Mouse (Mus musculus): Measurements from ENCODE around the gene Zfp62. TPM values are rescaled to one million over a fixed set of nuclear protein-coding genes. Genes with fewer than 3 reads are reported as not detected.

Gene Zfp62
- polyA plus RNA-seq, 1 experiment from 2014 or later: 16.2 TPM

DNA sequence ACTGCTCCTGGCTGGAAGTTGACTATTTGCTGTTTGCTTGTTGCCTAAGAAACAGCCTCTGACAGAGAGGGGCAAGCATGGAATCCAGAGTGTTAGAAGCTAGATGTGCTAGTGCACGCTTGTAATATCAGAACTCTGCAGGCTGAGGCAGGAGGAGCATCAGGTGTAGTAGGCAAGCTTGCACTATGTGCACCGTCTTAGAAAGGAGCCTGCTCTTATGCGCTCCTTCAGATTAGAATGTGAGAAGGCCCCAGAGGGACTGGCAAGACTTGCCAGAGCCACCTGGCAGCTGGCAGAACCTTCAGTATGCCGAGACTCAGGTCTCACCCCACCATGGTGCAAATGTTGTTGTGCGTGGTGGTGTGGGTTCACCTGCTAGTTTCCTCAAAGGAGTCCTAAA lies 49.0 kb downstream of the Zfp62 start:
- Histone ChIP-seq H3K4me2 (peak overlapping the region; percentile 90), H3K9me3 (replicated peaks) (no peaks in the 10 kb centered on the region), H3K4me1 (peaks cover 86% of the 10 kb centered on the region), H3K27me3 (replicated peaks) (no peaks in the 10 kb centered on the region), H3K9ac (peak overlapping the region; percentile 95), H3K4me3 (peak overlapping the region; percentile 86), H3K27ac (peak overlapping the region; percentile 94), H3K36me3 (peaks cover 52% of the 10 kb centered on the region)
- WGBS (ENCODE audit: insufficient replicate concordance): 66% methylated on average over 5 of the region's 5 CpGs
- no peak for ATAC-seq

DNA sequence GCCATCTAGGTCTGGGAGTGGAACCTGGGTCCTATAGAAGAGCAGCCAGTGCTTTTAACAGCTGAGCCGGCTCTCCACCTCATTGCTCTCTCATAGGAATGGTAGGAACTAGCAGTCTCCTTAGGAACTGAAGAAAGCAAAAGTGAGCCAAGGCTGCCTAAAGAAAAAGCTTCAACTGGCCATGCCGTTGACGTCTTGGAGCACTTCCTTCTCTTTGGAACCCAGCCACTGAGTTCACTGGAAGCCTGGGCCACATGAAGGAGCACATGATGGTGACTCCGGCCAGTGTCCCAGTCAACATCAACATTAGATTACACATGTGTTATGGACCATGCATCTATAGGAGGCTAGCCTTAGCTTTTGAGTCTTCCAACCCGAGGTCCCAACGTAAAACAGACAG lies 49.9 kb downstream of the Zfp62 start:
- H3K4me3 ChIP-seq: no peak overlapping the region
- no peaks in the 10 kb centered on the region for H3K27me3 ChIP-seq (replicated peaks)
- H3K9me3 ChIP-seq (replicated peaks): no peaks in the 10 kb centered on the region
- no peak overlapping the region for H3K27ac ChIP-seq
- H3K36me3 ChIP-seq: peaks cover 59% of the 10 kb centered on the region
- no peak overlapping the region for H3K9ac ChIP-seq
- 86% methylated on average over 6 of the region's 6 CpGs for WGBS (ENCODE audit: insufficient replicate concordance)
- ATAC-seq: no peak
- no peak overlapping the region; the same call in 1 of the 2 replicates for H3K4me2 ChIP-seq
- H3K4me1 ChIP-seq: peaks cover 76% of the 10 kb centered on the region

- Histone ChIP-seq H3K27ac (no peak overlapping the region), H3K9ac (no peak overlapping the region), H3K4me1 (peaks cover 16% of the 10 kb centered on the region), H3K4me2 (no peak overlapping the region), H3K36me3 (peaks cover 91% of the 10 kb centered on the region), H3K4me3 (no peak overlapping the region), H3K27me3 (replicated peaks) (no peaks in the 10 kb centered on the region), H3K9me3 (replicated peaks) (no peaks in the 10 kb centered on the region)
- WGBS (ENCODE audit: insufficient replicate concordance): 71% methylated on average over 2 of the region's 2 CpGs
- ATAC-seq: no peak
These were observed 56.2 kb downstream of the Zfp62 start for GRCm38 (mm10) chr11:49259296-49259695.

GRCm38 (mm10) chr11:49259829-49260228 lies 56.7 kb downstream of the Zfp62 start:
- no peaks in the 10 kb centered on the region for H3K9me3 ChIP-seq (replicated peaks)
- H3K27ac ChIP-seq: no peak overlapping the region
- H3K4me2 ChIP-seq: no peak overlapping the region
- H3K4me3 ChIP-seq: no peak overlapping the region
- ATAC-seq: no peak
- peaks cover 11% of the 10 kb centered on the region for H3K4me1 ChIP-seq
- no peak overlapping the region for H3K9ac ChIP-seq
- no peaks in the 10 kb centered on the region for H3K27me3 ChIP-seq (replicated peaks)
- WGBS (ENCODE audit: insufficient replicate concordance): 58% methylated on average over 1 of the region's 1 CpGs
- H3K36me3 ChIP-seq: peaks cover 91% of the 10 kb centered on the region

GRCm38 (mm10) chr11:49260598-49261312 lies 57.7 kb downstream of the Zfp62 start:
- Histone ChIP-seq H3K4me2 (no peak overlapping the region), H3K36me3 (peaks cover 90% of the 10 kb centered on the region), H3K9me3 (replicated peaks) (no peaks in the 10 kb centered on the region), H3K4me1 (0 out of 2 replicates have a peak, but pooled peaks cover 8% of the 10 kb centered on the region), H3K9ac (no peak overlapping the region), H3K27ac (no peak overlapping the region), H3K4me3 (no peak overlapping the region), H3K27me3 (replicated peaks) (no peaks in the 10 kb centered on the region)
- 90% methylated on average over 21 of the region's 21 CpGs for whole genome bisulfite sequencing (ENCODE audit: insufficient replicate concordance)
- no peak for ATAC-seq

- H3K4me2 ChIP-seq: no peak overlapping the region
- no peak for ATAC-seq
- WGBS (ENCODE audit: insufficient replicate concordance): 89% methylated on average over 14 of the region's 14 CpGs
- H3K4me1 ChIP-seq: 0 out of 2 replicates have a peak, but pooled peaks cover 11% of the 10 kb centered on the region
- no peaks in the 10 kb centered on the region for H3K27me3 ChIP-seq (replicated peaks)
- H3K4me3 ChIP-seq: no peak overlapping the region
- H3K27ac ChIP-seq: no peak overlapping the region
- H3K9me3 ChIP-seq (replicated peaks): no peaks in the 10 kb centered on the region
- H3K9ac ChIP-seq: no peak overlapping the region
- H3K36me3 ChIP-seq: peaks cover 87% of the 10 kb centered on the region
These were observed 58.3 kb downstream of the Zfp62 start for GRCm38 (mm10) chr11:49261313-49261855.

DNA sequence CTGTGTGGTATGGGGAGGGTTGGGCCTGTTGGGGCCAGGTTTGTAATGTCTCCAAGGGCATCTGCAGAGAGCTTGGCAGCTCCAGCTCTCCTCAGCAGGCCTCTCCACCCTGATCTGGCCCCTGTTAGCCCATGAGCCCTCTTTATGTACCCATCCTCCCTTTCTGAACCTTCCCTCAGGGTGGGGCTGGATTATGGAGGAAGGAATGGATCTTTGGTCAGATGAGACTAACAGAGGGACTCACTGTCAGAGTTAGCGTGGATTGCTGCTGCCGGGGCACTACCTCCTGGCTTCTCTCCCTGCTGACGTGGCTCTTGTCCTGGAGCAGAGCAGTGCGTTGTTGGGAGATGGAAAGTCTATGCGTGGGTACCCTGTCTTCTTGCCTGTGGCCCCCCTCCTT lies 59.2 kb downstream of the Zfp62 start:
- Histone ChIP-seq H3K4me1 (0 out of 2 replicates have a peak, but pooled peaks cover 6% of the 10 kb centered on the region), H3K4me3 (no peak overlapping the region), H3K36me3 (peaks cover 78% of the 10 kb centered on the region), H3K27me3 (replicated peaks) (no peaks in the 10 kb centered on the region), H3K9me3 (replicated peaks) (no peaks in the 10 kb centered on the region), H3K27ac (no peak overlapping the region), H3K9ac (no peak overlapping the region), H3K4me2 (no peak overlapping the region)
- WGBS (ENCODE audit: insufficient replicate concordance): 89% methylated on average over 5 of the region's 5 CpGs
- ATAC-seq: no peak

- Histone ChIP-seq H3K27me3 (replicated peaks) (no peaks in the 10 kb centered on the region), H3K4me3 (no peak overlapping the region), H3K9me3 (replicated peaks) (no peaks in the 10 kb centered on the region), H3K9ac (no peak overlapping the region), H3K27ac (0 out of 2 replicates have a peak overlapping the region, but pooled peaks have one; percentile 10), H3K4me1 (0 out of 2 replicates have a peak, but pooled peaks cover 12% of the 10 kb centered on the region), H3K36me3 (peaks cover 73% of the 10 kb centered on the region), H3K4me2 (no peak overlapping the region)
- ATAC-seq: no peak
- WGBS (ENCODE audit: insufficient replicate concordance): 87% methylated on average over 6 of the region's 6 CpGs
These were observed 60.1 kb downstream of the Zfp62 start for GRCm38 (mm10) chr11:49263149-49263548.

GRCm38 (mm10) chr11:49264081-49264480 lies 61.0 kb downstream of the Zfp62 start:
- H3K9me3 ChIP-seq (replicated peaks): no peaks in the 10 kb centered on the region
- no peak overlapping the region for H3K9ac ChIP-seq
- H3K36me3 ChIP-seq: peaks cover 67% of the 10 kb centered on the region
- H3K4me2 ChIP-seq: no peak overlapping the region
- no peaks in the 10 kb centered on the region for H3K27me3 ChIP-seq (replicated peaks)
- 87% methylated on average over 7 of the region's 7 CpGs for WGBS (ENCODE audit: insufficient replicate concordance)
- no peak overlapping the region for H3K27ac ChIP-seq
- ATAC-seq: no peak
- no peak overlapping the region for H3K4me3 ChIP-seq
- H3K4me1 ChIP-seq: 0 out of 2 replicates have a peak, but pooled peaks cover 12% of the 10 kb centered on the region

DNA sequence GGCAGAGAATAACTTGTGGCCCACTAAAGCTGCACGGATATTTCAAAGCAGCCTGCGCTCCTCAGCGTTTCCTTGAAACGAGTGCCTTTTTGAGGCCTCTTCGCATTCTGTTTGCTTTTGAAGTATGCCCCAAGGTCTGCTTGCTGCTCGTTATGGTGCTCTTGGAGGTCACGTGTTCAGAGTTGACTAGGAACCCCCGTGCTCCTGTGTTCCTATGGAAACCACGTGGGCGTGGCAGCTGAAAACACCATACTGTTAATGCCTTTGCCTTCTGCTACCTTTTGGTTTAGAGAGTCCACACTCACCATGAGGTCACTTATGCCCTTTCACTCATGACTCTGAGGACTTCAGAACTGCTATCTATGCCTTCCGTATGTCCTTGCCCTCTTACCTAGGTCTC lies 61.5 kb downstream of the Zfp62 start:
- Histone ChIP-seq H3K9me3 (replicated peaks) (no peaks in the 10 kb centered on the region), H3K36me3 (peaks cover 63% of the 10 kb centered on the region), H3K27ac (no peak overlapping the region), H3K4me1 (0 out of 2 replicates have a peak, but pooled peaks cover 12% of the 10 kb centered on the region), H3K4me2 (no peak overlapping the region), H3K4me3 (no peak overlapping the region), H3K9ac (0 out of 2 replicates have a peak overlapping the region, but pooled peaks have one; percentile 10), H3K27me3 (replicated peaks) (no peaks in the 10 kb centered on the region)
- no peak for ATAC-seq
- 70% methylated on average over 11 of the region's 11 CpGs for WGBS (ENCODE audit: insufficient replicate concordance)

DNA sequence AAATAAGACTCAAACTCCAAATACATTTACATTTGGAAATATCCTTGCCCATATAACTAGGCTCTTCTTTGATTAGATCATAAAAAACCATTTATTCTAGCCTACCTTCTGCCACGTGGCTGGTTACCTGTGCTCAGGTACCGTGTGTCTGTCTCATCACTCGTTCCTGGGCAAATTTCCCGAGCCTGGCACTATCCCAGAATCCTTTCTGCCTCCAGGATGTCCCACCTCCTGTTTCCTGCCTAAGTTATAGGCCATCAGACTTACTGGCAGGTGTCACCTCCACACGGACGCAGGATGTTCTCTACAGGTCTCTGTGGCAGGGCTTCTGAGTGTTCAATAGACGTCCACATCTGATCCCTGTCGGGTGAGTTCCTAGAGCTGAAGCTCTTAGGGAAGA lies 62.0 kb downstream of the Zfp62 start:
- Histone ChIP-seq H3K4me1 (0 out of 2 replicates have a peak, but pooled peaks cover 12% of the 10 kb centered on the region), H3K27me3 (replicated peaks) (no peaks in the 10 kb centered on the region), H3K4me3 (no peak overlapping the region), H3K27ac (no peak overlapping the region), H3K9ac (no peak overlapping the region), H3K4me2 (no peak overlapping the region), H3K9me3 (replicated peaks) (no peaks in the 10 kb centered on the region), H3K36me3 (peaks cover 58% of the 10 kb centered on the region)
- no peak for ATAC-seq
- WGBS (ENCODE audit: insufficient replicate concordance): 76% methylated on average over 8 of the region's 8 CpGs

DNA sequence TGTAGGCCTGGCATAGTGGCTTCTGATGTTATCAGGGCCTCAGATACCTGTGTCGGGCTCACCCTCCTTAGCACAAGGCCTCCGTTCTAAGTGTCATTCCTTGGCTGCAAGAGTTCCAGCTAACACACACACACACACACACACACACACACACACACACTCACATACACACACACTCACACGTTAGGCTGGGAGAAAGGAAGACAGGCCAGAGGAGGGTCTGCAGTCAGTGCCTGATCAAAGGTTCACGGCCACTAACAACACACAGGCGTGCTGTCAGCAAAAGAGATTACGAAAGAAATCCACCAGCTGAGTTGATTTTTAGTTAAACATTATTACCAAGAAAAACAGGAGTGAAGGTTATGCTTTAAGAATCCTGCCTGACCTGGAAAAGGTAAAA lies 63.6 kb downstream of the Zfp62 start:
- Histone ChIP-seq H3K9me3 (replicated peaks) (no peaks in the 10 kb centered on the region), H3K4me3 (no peak overlapping the region), H3K4me2 (no peak overlapping the region), H3K9ac (no peak overlapping the region), H3K4me1 (0 out of 2 replicates have a peak, but pooled peaks cover 12% of the 10 kb centered on the region), H3K36me3 (peaks cover 42% of the 10 kb centered on the region), H3K27me3 (replicated peaks) (no peaks in the 10 kb centered on the region), H3K27ac (0 out of 2 replicates have a peak overlapping the region, but pooled peaks have one; percentile 27)
- peak; percentile 47; the same call in 1 of the 2 replicates for ATAC-seq
- 68% methylated on average over 6 of the region's 6 CpGs for WGBS (ENCODE audit: insufficient replicate concordance)

All from liver, embryonic 12.5 days (tissue).